Mouse (Mus musculus): ENCODE data around the gene Gal3st1. TPM values are rescaled to one million over a fixed set of nuclear protein-coding genes. Genes with fewer than 3 reads are reported as not detected.

Gal3st1 gene
- polyA plus RNA-seq, 1 experiment from 2014 or later = 1.5 TPM

DNA sequence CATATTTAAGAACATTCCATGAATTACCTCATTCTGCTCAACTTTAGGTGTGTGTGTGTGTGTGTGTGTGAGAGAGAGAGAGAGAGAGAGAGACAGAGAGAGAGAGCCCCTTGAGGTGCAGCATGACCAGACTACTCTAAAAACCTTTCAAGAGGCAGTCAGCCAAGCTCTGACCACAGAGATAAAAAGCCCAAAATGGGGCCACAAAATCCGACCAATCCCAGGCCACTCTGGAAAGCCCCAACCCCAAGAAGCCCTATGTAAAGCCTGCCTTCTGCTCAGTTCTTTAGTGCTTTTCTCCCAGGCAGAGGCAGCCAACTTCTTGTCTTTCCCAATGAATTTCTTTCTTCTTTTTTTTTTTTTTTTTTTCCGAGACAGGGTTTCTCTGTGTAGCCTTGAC lies 22.5 kb upstream of the Gal3st1 start:
- Histone ChIP-seq H3K4me1 (replicated peaks; ENCODE audit: control insufficient read depth, insufficient read depth, low read length) (no peaks in the 10 kb centered on the region; the same call in 1 of the 2 replicates), H3K9ac (ENCODE audit: low read depth, low read length) (no peak overlapping the region), H3K4me3 (ENCODE audit: low read depth, low read length) (no peak overlapping the region), H3K9me3 (ENCODE audit: control insufficient read depth, low read length) (no peaks in the 10 kb centered on the region), H3K27ac (ENCODE audit: low read depth, low read length) (no peak overlapping the region), H3K27me3 (ENCODE audit: control insufficient read depth, insufficient read depth, low read length) (no peaks in the 10 kb centered on the region), H3K4me2 (replicated peaks; ENCODE audit: low read depth, low read length) (no peak overlapping the region), H3K36me3 (ENCODE audit: control insufficient read depth, insufficient read depth, low read length) (no peaks in the 10 kb centered on the region)
- WGBS = 48% methylated on average over 1 of the region's 2 CpGs
- ATAC-seq (ENCODE audit: low FRiP score) (no peak), DNase-seq (ENCODE audit: low spot score) (no peak)

DNA sequence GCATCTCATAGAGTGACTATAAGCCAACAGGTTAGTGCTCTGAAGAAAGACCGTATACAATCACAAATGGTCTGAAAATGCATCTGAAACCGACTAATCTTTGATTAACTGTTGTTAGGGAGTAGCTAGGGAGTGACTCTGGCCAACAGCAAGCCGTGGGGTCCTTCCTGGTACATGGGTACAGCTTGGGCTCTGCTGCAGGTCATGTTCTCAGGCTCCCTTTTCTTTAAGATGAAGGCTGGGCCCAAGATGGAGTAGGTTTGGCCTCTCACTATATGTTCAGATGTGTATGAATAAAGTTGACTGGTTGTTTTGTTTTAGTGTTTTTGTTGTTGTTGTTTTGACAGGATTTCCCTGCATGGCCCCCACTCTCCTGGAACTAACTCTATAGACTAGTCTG lies 21.7 kb upstream of the Gal3st1 start:
- H3K36me3 ChIP-seq (ENCODE audit: control insufficient read depth, insufficient read depth, low read length) = no peaks in the 10 kb centered on the region
- H3K4me2 ChIP-seq (replicated peaks; ENCODE audit: low read depth, low read length) = no peak overlapping the region
- H3K9me3 ChIP-seq (ENCODE audit: control insufficient read depth, low read length) = no peaks in the 10 kb centered on the region
- 72% methylated on average over 3 of the region's 3 CpGs for WGBS
- no peak for ATAC-seq (ENCODE audit: low FRiP score)
- H3K4me1 ChIP-seq (replicated peaks; ENCODE audit: control insufficient read depth, insufficient read depth, low read length) = no peaks in the 10 kb centered on the region; the same call in 1 of the 2 replicates
- H3K4me3 ChIP-seq (ENCODE audit: low read depth, low read length) = no peak overlapping the region
- no peak for DNase-seq (ENCODE audit: low spot score)
- H3K27ac ChIP-seq (ENCODE audit: low read depth, low read length) = no peak overlapping the region
- no peaks in the 10 kb centered on the region for H3K27me3 ChIP-seq (ENCODE audit: control insufficient read depth, insufficient read depth, low read length)
- H3K9ac ChIP-seq (ENCODE audit: low read depth, low read length) = no peak overlapping the region

DNA sequence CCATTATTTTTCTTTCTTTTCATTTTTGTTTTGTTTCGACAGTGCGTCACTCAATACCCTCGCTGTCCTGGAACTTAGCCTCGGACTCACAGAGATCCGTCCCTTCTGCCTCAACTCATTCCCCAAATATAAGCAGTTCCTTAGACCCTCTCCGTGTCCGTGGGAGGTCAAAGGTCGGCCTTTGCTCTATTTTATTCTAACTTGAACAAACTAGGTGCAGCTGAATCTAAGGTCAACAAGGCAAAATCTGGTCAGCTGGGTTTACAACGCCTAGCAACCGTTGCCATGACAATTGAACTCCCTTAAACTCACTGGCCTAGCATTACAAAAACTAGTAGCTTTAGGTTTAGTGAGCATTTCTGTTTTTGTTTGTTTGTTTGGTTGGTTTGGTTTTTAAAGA lies 20.3 kb upstream of the Gal3st1 start:
- Histone ChIP-seq H3K27me3 (ENCODE audit: control insufficient read depth, insufficient read depth, low read length) (no peaks in the 10 kb centered on the region), H3K9ac (ENCODE audit: low read depth, low read length) (peak overlapping the region; percentile 71; the same call in 1 of the 2 replicates), H3K4me2 (replicated peaks; ENCODE audit: low read depth, low read length) (peak overlapping the region; percentile 64), H3K4me1 (replicated peaks; ENCODE audit: control insufficient read depth, insufficient read depth, low read length) (no peaks in the 10 kb centered on the region; the same call in 1 of the 2 replicates), H3K4me3 (ENCODE audit: low read depth, low read length) (peak overlapping the region; percentile 79; the same call in 1 of the 2 replicates), H3K9me3 (ENCODE audit: control insufficient read depth, low read length) (no peaks in the 10 kb centered on the region), H3K36me3 (ENCODE audit: control insufficient read depth, insufficient read depth, low read length) (0 out of 2 replicates have a peak, but pooled peaks cover under 1% of the 10 kb centered on the region), H3K27ac (ENCODE audit: low read depth, low read length) (0 out of 2 replicates have a peak overlapping the region, but pooled peaks have one; percentile 27)
- WGBS = 72% methylated on average over 10 of the region's 10 CpGs
- ATAC-seq (ENCODE audit: low FRiP score) = peak; percentile 20
- DNase-seq (ENCODE audit: low spot score) = no peak

DNA sequence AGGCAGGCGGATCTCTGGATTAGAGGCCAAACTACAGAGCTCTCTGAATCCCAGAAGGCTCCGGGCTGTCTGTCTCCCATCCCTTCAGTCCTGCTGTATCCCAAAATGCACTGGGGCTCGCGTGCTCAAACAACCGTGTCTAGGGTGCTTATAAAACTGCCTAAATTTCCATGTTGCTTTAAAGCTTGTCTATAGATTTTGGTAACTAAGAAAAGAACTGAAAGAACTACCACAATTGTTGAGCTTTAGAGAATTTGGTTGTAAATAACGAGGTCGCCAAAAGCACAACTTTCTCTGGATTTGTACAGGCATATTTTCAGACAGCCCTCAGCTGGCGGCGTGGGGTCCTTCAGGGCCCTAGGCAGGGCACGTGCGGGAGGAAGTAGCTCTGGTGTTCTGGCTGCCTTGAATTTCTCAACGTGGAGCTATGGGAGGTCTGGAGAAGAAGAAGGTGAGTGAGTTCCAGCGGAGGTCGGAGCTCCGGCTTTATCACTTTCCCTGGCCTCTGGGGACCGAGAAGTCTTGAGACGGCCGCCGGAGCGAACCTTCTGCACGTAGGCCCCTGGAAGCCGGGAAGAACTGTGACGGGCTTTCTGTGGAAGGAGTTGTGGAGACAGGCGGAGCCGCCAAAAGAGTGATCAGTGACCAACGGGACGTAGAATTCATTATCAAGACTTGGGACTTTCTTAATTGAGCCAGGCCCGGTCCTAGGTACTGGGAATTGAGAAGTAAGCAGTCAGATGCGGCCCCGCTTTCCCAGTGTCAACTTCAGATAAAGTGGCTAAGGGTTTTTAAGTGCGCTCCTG lies 19.6 kb upstream of the Gal3st1 start, which contains the start of gene Pes1:
Gene Pes1, plus strand, starts transcription at position 366 of the 806 bp plus-strand sequence.
- Histone ChIP-seq H3K4me2 (replicated peaks; ENCODE audit: low read depth, low read length) (peak within 1 kb of the TSS; percentile 64), H3K9me3 (ENCODE audit: control insufficient read depth, low read length) (no peaks in the 10 kb centered on the region), H3K4me1 (replicated peaks; ENCODE audit: control insufficient read depth, insufficient read depth, low read length) (no peaks in the 10 kb centered on the region; the same call in 1 of the 2 replicates), H3K9ac (ENCODE audit: low read depth, low read length) (peak within 1 kb of the TSS; percentile 71), H3K27me3 (ENCODE audit: control insufficient read depth, insufficient read depth, low read length) (no peaks in the 10 kb centered on the region), H3K36me3 (ENCODE audit: control insufficient read depth, insufficient read depth, low read length) (0 out of 2 replicates have a peak, but pooled peaks cover 3% of the 10 kb centered on the region), H3K4me3 (ENCODE audit: low read depth, low read length) (peak within 1 kb of the TSS; percentile 79), H3K27ac (ENCODE audit: low read depth, low read length) (0 out of 2 replicates have a peak within 1 kb of the TSS, but pooled peaks have one; percentile 27)
- WGBS = under 1% methylated on average over 31 of the region's 31 CpGs
- peak; percentile 86 for DNase-seq (ENCODE audit: low spot score)
- ATAC-seq (ENCODE audit: low FRiP score) = peak; percentile 95

DNA sequence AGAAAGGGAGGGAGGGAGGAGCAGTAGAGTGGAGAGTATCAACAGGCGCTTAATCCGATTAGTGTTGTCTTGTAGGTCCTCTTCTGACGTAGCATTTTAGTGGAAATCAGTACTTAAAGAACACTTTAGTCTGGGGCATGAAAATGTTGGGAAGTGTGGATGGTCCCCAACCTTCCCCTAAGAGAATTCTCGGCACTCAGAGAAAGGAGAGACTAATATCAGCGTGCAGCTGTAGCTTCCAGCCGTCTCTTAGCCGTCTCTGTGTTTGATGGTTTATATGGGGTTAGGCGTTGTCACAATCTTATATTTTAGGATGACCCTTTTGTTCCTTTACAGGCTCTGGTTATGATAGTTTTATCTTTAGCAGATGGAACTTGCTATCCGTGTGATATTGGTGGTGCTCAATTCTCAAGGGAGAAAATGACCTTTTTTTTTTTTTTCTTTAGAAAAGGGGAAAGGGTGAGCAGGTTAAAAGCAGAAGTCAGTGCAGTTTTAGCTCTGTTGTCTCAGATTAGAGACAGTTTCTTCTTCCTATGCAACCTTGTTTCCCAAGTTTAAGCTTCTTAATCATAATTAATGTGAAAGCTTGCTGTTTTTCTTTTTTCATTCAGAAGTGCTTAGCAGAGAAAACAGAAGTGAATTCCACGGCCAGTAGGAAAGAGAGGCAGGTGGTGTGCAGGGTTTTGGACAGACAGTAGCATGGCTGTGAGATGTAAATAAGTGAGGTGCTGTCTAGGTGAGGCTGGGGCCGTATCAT lies 18.8 kb upstream of the Gal3st1 start:
- no peaks in the 10 kb centered on the region; the same call in 1 of the 2 replicates for H3K4me1 ChIP-seq (replicated peaks; ENCODE audit: control insufficient read depth, insufficient read depth, low read length)
- peak overlapping the region; percentile 64 for H3K4me2 ChIP-seq (replicated peaks; ENCODE audit: low read depth, low read length)
- no peaks in the 10 kb centered on the region for H3K9me3 ChIP-seq (ENCODE audit: control insufficient read depth, low read length)
- no peaks in the 10 kb centered on the region for H3K27me3 ChIP-seq (ENCODE audit: control insufficient read depth, insufficient read depth, low read length)
- peak overlapping the region; percentile 79 for H3K4me3 ChIP-seq (ENCODE audit: low read depth, low read length)
- ATAC-seq (ENCODE audit: low FRiP score) (peak; percentile 38; the same call in 1 of the 2 replicates), DNase-seq (ENCODE audit: low spot score) (no peak)
- WGBS = 18% methylated on average over 11 of the region's 11 CpGs
- no peak overlapping the region for H3K27ac ChIP-seq (ENCODE audit: low read depth, low read length)
- H3K9ac ChIP-seq (ENCODE audit: low read depth, low read length) = peak overlapping the region; percentile 71
- 0 out of 2 replicates have a peak, but pooled peaks cover 3% of the 10 kb centered on the region for H3K36me3 ChIP-seq (ENCODE audit: control insufficient read depth, insufficient read depth, low read length)

DNA sequence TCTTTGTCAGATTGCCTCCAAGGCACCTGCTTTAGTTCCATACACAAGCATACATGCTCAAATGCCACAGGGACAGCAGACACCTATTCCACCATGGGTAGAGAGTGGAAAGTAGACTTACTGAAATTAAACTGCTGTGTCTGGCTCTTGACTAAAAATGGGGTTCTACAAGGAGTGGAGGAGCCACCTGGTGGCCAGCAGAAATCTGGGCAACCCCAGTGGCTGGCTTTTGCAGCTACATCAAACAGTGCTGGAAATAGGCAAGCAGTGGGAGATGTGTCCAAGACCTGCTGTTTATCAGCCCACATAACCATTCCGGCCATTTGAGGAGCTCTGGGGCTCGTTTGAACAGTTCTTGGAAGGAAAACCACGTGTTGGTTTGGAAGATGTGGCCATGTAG lies 13.6 kb upstream of the Gal3st1 start:
- Histone ChIP-seq H3K4me2 (replicated peaks; ENCODE audit: low read depth, low read length) (no peak overlapping the region), H3K27me3 (ENCODE audit: control insufficient read depth, insufficient read depth, low read length) (no peaks in the 10 kb centered on the region), H3K27ac (ENCODE audit: low read depth, low read length) (no peak overlapping the region), H3K4me1 (replicated peaks; ENCODE audit: control insufficient read depth, insufficient read depth, low read length) (no peaks in the 10 kb centered on the region; the same call in 1 of the 2 replicates), H3K36me3 (ENCODE audit: control insufficient read depth, insufficient read depth, low read length) (peaks cover 13% of the 10 kb centered on the region; the same call in 1 of the 2 replicates), H3K9me3 (ENCODE audit: control insufficient read depth, low read length) (no peaks in the 10 kb centered on the region), H3K4me3 (ENCODE audit: low read depth, low read length) (no peak overlapping the region), H3K9ac (ENCODE audit: low read depth, low read length) (no peak overlapping the region)
- WGBS = 87% methylated on average over 3 of the region's 3 CpGs
- ATAC-seq (ENCODE audit: low FRiP score) (no peak), DNase-seq (ENCODE audit: low spot score) (no peak)

DNA sequence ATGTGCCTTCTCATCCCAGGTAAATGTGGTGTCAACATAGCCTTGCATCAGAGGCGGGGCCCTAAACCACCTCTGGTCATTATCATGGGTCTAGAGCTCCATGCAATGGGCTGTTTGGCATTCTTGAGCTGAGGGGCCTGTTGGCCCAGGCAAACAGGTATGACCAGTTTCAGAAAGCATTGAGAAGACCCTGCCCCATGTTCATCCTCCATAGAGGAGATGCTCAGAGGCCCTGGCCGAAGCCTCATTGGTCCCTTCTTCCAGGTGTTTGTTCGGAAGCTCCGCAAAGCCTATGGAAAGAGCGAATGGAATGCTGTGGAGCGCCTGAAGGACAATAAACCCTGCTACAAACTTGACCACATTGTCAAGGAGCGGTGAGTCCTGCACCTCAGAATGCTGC lies 13.1 kb upstream of the Gal3st1 start:
- no peaks in the 10 kb centered on the region for H3K4me1 ChIP-seq (replicated peaks; ENCODE audit: control insufficient read depth, insufficient read depth, low read length)
- no peak for ATAC-seq (ENCODE audit: low FRiP score)
- H3K9ac ChIP-seq (ENCODE audit: low read depth, low read length) = no peak overlapping the region
- no peak overlapping the region for H3K4me3 ChIP-seq (ENCODE audit: low read depth, low read length)
- no peak for DNase-seq (ENCODE audit: low spot score)
- H3K9me3 ChIP-seq (ENCODE audit: control insufficient read depth, low read length) = no peaks in the 10 kb centered on the region
- 95% methylated on average over 7 of the region's 7 CpGs for WGBS
- no peak overlapping the region for H3K4me2 ChIP-seq (replicated peaks; ENCODE audit: low read depth, low read length)
- H3K27ac ChIP-seq (ENCODE audit: low read depth, low read length) = no peak overlapping the region
- no peaks in the 10 kb centered on the region for H3K27me3 ChIP-seq (ENCODE audit: control insufficient read depth, insufficient read depth, low read length)
- H3K36me3 ChIP-seq (ENCODE audit: control insufficient read depth, insufficient read depth, low read length) = peaks cover 13% of the 10 kb centered on the region; the same call in 1 of the 2 replicates

DNA sequence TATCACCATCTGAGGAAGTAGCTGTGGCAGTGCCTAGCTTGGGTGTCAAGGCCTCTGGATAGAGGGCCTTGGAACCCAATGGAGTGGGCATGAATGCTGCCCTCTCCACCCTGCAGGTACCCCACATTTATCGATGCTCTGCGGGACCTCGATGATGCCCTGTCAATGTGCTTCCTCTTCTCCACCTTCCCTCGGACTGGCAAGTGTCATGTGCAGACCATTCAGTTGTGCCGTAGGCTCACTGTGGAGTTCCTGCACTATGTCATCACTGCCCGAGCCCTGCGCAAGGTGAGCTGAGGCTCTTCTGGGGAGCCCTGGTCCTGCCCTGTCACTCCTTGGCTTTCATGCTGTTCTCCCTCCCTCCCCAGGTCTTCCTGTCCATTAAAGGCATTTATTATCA lies 10.4 kb upstream of the Gal3st1 start:
- ATAC-seq (ENCODE audit: low FRiP score) = no peak
- Histone ChIP-seq H3K4me3 (ENCODE audit: low read depth, low read length) (no peak overlapping the region), H3K36me3 (ENCODE audit: control insufficient read depth, insufficient read depth, low read length) (peaks cover 21% of the 10 kb centered on the region; the same call in 1 of the 2 replicates), H3K27ac (ENCODE audit: low read depth, low read length) (no peak overlapping the region), H3K27me3 (ENCODE audit: control insufficient read depth, insufficient read depth, low read length) (no peaks in the 10 kb centered on the region), H3K9ac (ENCODE audit: low read depth, low read length) (no peak overlapping the region), H3K9me3 (ENCODE audit: control insufficient read depth, low read length) (no peaks in the 10 kb centered on the region), H3K4me2 (replicated peaks; ENCODE audit: low read depth, low read length) (no peak overlapping the region), H3K4me1 (replicated peaks; ENCODE audit: control insufficient read depth, insufficient read depth, low read length) (no peaks in the 10 kb centered on the region)
- DNase-seq (ENCODE audit: low spot score) = no peak
- 95% methylated on average over 7 of the region's 7 CpGs for WGBS

Measured in hindbrain, embryonic 11.5 days (tissue).